Mouse (Mus musculus) liver, embryonic 16.5 days (tissue): ENCODE results near the gene Rwdd4a. TPM values are rescaled to one million over a fixed set of nuclear protein-coding genes. Genes with fewer than 3 reads are reported as not detected.
A peak's percentile ranks its signal among the peaks of the same experiment; 100 is the strongest.

ENCODE experiments used
- ATAC-seq: fragments of 200-750 bp; cut with Nextera tagmentation; 2 replicates; pipeline ENCODE4 v1.8.0; 2017; ENCODE audit warnings: low read depth, mild to moderate bottlenecking, moderate number of reproducible peaks, moderate library complexity
- H3K27ac ChIP-seq: fragments of 300-500 bp; sonication (generic); 2 replicates; pipeline ENCODE4 v1.5.1; 2014; ENCODE audit warnings: mild to moderate bottlenecking, low read length
- H3K27me3 ChIP-seq: fragments of 300-500 bp; sonication (generic); 2 replicates; pipeline ENCODE4 v1.6.1; 2014; ENCODE audit warnings: low read depth, low read length, mixed read lengths; ENCODE audit not compliant: control insufficient read depth, insufficient read depth
- H3K36me3 ChIP-seq: fragments of 300-500 bp; sonication (generic); 2 replicates; pipeline ENCODE4 v1.6.1; 2014; ENCODE audit warnings: mild to moderate bottlenecking; ENCODE audit not compliant: control insufficient read depth, insufficient read depth
- H3K4me1 ChIP-seq: fragments of 300-500 bp; sonication (generic); 2 replicates; pipeline ENCODE4 v1.6.1; 2014; ENCODE audit warnings: low read depth, low read length, mixed read lengths; ENCODE audit not compliant: control insufficient read depth
- H3K4me2 ChIP-seq: fragments of 300-500 bp; sonication (generic); 2 replicates; pipeline ENCODE4 v1.6.1; 2014; ENCODE audit warnings: low read depth, low read length, mixed read lengths
- H3K4me3 ChIP-seq: fragments of 300-500 bp; sonication (generic); 2 replicates; pipeline ENCODE4 v1.5.1; 2014; ENCODE audit warnings: low read depth, mild to moderate bottlenecking, low read length
- H3K9ac ChIP-seq: fragments of 300-500 bp; sonication (generic); 2 replicates; pipeline ENCODE4 v1.6.1; 2014; ENCODE audit warnings: low read depth, low read length
- H3K9me3 ChIP-seq: fragments of 300-500 bp; sonication (generic); replicated peaks from 2 replicates; pipeline ENCODE4 v1.6.1; 2016; ENCODE audit warnings: low read length; ENCODE audit not compliant: control insufficient read depth
- WGBS: fragments of 180-500 bp; shearing (Covaris S2); extraction: QIAGEN DNeasy Blood & Tissue Kit; methylation state at CpG from one replicate; pipeline ENCODE4 v1.1.7; 2014; ENCODE audit not compliant: insufficient replicate concordance; 5-methylcytosine and 5-hydroxymethylcytosine counted together
- polyA plus RNA-seq: library from polyadenylated mRNA; unstranded; fragments of >200 nt; fragmentation: Nextera tagmentation; extraction: Ambion mirVana; gene quantifications from 2 replicates; pipeline ENCODE4 v1.2.1, GENCODE M21; 2015

The Rwdd4a gene
- 15.9 and 16.1 TPM in 2 replicates for polyA plus RNA-seq

GRCm38 (mm10) chr8:47533344-47534125, at the start of gene Rwdd4a, which contains the start of gene Trappc11:
TSS of gene Rwdd4a (plus strand) at chr8:47533664.
TSS of gene Trappc11 (minus strand) at chr8:47533470.
- WGBS = under 1% methylated on average over 65 of the region's 65 CpGs
- Histone ChIP-seq H3K36me3 (no peaks in the 10 kb centered on the region; the same call in none of the 2 replicates), H3K4me2 (peak within 1 kb of the TSS; percentile 95), H3K27me3 (no peaks in the 10 kb centered on the region), H3K27ac (peak within 1 kb of the TSS; percentile 71), H3K9me3 (no peaks in the 10 kb centered on the region), H3K4me3 (peak within 1 kb of the TSS; percentile 78), H3K4me1 (peaks cover 14% of the 10 kb centered on the region), H3K9ac (peak within 1 kb of the TSS; percentile 91)
- peak; percentile 99 for ATAC-seq

DNA sequence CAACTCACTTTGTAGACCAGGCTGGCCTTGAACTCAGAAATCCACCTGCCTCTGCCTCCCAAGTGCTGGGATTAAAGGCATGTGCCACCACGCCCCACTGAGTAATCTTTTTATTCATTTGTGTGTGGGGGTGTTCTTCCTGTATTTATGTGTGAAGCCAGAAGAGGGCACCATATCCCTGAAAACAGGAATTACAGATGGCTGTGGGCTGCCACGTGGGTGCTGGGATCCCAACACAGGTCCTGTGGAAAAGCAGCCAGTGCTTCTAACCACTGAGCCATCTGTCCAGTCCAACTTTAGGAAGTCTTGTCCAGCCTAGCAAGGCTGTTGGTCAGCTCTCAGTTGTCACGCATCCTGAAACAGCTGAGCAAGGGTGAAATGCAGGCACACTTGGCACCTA, 46.2 kb upstream of the Rwdd4a start:
- Histone ChIP-seq H3K4me1 (no peaks in the 10 kb centered on the region), H3K4me3 (no peak overlapping the region), H3K9ac (no peak overlapping the region), H3K27ac (no peak overlapping the region), H3K4me2 (no peak overlapping the region), H3K36me3 (peaks cover 10% of the 10 kb centered on the region), H3K9me3 (no peaks in the 10 kb centered on the region), H3K27me3 (no peaks in the 10 kb centered on the region)
- 75% methylated on average over 3 of the region's 3 CpGs for WGBS
- no peak for ATAC-seq

- H3K4me2 ChIP-seq = no peak overlapping the region
- H3K27me3 ChIP-seq = no peaks in the 10 kb centered on the region
- H3K9ac ChIP-seq = no peak overlapping the region
- H3K9me3 ChIP-seq = no peaks in the 10 kb centered on the region
- H3K27ac ChIP-seq = no peak overlapping the region
- no peaks in the 10 kb centered on the region for H3K4me1 ChIP-seq
- no peak overlapping the region for H3K4me3 ChIP-seq
- 77% methylated on average over 12 of the region's 12 CpGs for WGBS
- no peak for ATAC-seq
- peaks cover 6% of the 10 kb centered on the region for H3K36me3 ChIP-seq
Observed at GRCm38 (mm10) chr8:47493106-47493505, 40.4 kb upstream of the Rwdd4a start.

DNA sequence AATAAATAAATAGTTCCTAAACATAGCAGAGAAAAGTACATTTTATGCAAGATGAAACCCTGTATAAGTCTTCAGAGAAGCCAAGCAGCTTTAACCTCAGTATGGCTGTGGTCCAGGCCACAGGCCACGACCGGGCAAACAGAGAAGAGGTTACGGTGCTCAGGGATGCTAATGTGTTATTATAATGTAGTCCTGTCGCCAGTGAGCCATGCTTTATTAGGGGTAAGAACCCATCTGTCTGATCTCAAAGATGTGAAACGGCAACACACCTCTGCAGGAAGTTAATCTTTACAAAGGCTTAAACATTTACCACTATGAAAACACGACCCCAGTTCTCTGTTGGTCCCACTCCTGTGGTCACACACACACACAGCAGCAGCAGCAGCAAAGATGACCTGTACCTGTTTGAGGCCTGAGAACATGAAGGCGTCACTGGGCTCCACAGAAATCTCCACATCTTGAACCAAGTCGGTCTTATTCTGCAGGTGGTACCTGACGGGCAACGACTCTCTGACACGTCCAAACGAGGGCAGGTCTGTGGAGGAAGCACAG, 38.8 kb upstream of the Rwdd4a start:
- peaks cover 8% of the 10 kb centered on the region for H3K36me3 ChIP-seq
- H3K9me3 ChIP-seq = no peaks in the 10 kb centered on the region
- no peak overlapping the region for H3K9ac ChIP-seq
- H3K4me1 ChIP-seq = no peaks in the 10 kb centered on the region
- H3K27ac ChIP-seq = peak overlapping the region; percentile 55
- 62% methylated on average over 12 of the region's 12 CpGs for WGBS
- H3K27me3 ChIP-seq = no peaks in the 10 kb centered on the region
- H3K4me3 ChIP-seq = no peak overlapping the region
- H3K4me2 ChIP-seq = no peak overlapping the region; the same call in 1 of the 2 replicates
- ATAC-seq = peak; percentile 87

DNA sequence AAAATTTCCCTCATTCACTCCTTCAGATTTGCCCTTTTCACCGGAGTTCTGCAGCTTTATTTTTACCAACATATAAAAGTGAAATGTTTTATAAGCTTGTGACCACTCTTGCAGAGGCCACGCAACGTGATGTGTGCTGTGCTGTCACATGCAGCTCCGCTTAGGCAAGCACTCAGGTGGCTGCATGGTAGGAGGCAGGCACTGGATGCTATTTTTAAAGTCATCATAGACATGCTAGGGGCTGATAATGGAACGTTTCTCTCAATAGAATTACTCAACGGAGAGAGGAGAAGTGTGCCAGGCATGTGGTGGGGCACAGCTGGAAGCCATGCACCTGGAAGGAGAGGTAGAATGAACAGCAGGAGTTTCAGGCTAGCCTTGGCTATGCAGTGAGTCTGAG, 38.0 kb upstream of the Rwdd4a start:
- H3K4me2 ChIP-seq = no peak overlapping the region
- H3K4me1 ChIP-seq = no peaks in the 10 kb centered on the region
- H3K36me3 ChIP-seq = peaks cover 6% of the 10 kb centered on the region
- no peak overlapping the region for H3K27ac ChIP-seq
- H3K9me3 ChIP-seq = no peaks in the 10 kb centered on the region
- no peak overlapping the region for H3K9ac ChIP-seq
- no peaks in the 10 kb centered on the region for H3K27me3 ChIP-seq
- H3K4me3 ChIP-seq = no peak overlapping the region
- no peak; the same call in 1 of the 2 replicates for ATAC-seq
- WGBS = 72% methylated on average over 6 of the region's 6 CpGs

- Histone ChIP-seq H3K27ac (no peak overlapping the region), H3K4me2 (no peak overlapping the region), H3K9ac (no peak overlapping the region), H3K4me1 (no peaks in the 10 kb centered on the region), H3K27me3 (no peaks in the 10 kb centered on the region), H3K9me3 (no peaks in the 10 kb centered on the region), H3K36me3 (peaks cover 14% of the 10 kb centered on the region), H3K4me3 (no peak overlapping the region)
- ATAC-seq = no peak
- 47% methylated on average over 2 of the region's 2 CpGs for WGBS
Observed at GRCm38 (mm10) chr8:47501994-47502393, 31.5 kb upstream of the Rwdd4a start.

GRCm38 (mm10) chr8:47502546-47502945, 30.9 kb upstream of the Rwdd4a start:
- no peak overlapping the region for H3K27ac ChIP-seq
- no peak for ATAC-seq
- peaks cover 14% of the 10 kb centered on the region for H3K36me3 ChIP-seq
- H3K4me2 ChIP-seq = no peak overlapping the region
- no peak overlapping the region for H3K9ac ChIP-seq
- 87% methylated on average over 13 of the region's 13 CpGs for WGBS
- H3K4me3 ChIP-seq = no peak overlapping the region
- H3K9me3 ChIP-seq = no peaks in the 10 kb centered on the region
- no peaks in the 10 kb centered on the region for H3K4me1 ChIP-seq
- H3K27me3 ChIP-seq = no peaks in the 10 kb centered on the region

DNA sequence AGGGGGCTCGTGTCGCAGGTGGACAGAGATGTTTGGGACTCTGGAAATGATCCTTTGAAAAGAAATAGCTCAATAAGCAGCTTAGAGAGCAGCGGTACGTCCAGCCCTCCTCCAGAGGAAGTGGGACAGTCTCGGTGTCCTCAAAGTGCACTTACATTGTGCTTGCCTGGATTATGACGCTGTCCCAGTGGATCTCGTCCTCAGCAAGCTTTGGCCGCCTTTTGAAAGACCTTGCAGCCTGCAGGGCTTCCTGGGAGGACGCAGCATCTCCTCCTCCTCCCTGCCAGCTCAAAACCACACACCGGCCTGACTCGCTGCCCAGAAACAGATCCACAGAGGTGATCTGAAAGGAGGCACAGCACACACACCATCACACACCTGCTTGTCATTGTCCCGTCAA, 28.0 kb upstream of the Rwdd4a start:
- Histone ChIP-seq H3K9ac (no peak overlapping the region), H3K4me1 (no peaks in the 10 kb centered on the region), H3K9me3 (no peaks in the 10 kb centered on the region), H3K4me2 (no peak overlapping the region), H3K36me3 (peaks cover 11% of the 10 kb centered on the region), H3K4me3 (no peak overlapping the region), H3K27ac (no peak overlapping the region), H3K27me3 (no peaks in the 10 kb centered on the region)
- ATAC-seq = no peak
- WGBS = 82% methylated on average over 12 of the region's 12 CpGs

GRCm38 (mm10) chr8:47510930-47511329, 22.5 kb upstream of the Rwdd4a start:
- ATAC-seq = peak; percentile 88
- WGBS = 82% methylated on average over 9 of the region's 9 CpGs
- no peak overlapping the region for H3K4me2 ChIP-seq
- H3K9me3 ChIP-seq = no peaks in the 10 kb centered on the region
- no peak overlapping the region for H3K27ac ChIP-seq
- H3K36me3 ChIP-seq = peaks cover 9% of the 10 kb centered on the region
- H3K4me3 ChIP-seq = no peak overlapping the region
- H3K4me1 ChIP-seq = no peaks in the 10 kb centered on the region
- H3K9ac ChIP-seq = no peak overlapping the region
- no peaks in the 10 kb centered on the region for H3K27me3 ChIP-seq
